Mouse (Mus musculus): ENCODE results near the gene Slc24a3. TPM values are rescaled to one million over a fixed set of nuclear protein-coding genes. Genes with fewer than 3 reads are reported as not detected.

Slc24a3 gene
- polyA plus RNA-seq, 1 experiment from 2014 or later, result 2.5 TPM

GRCm38 (mm10) chr2:145438336-145438735 is 270.8 kb downstream of the Slc24a3 start:
- Histone ChIP-seq H3K4me2 (no peak overlapping the region), H3K9ac (no peak overlapping the region), H3K27ac (no peak overlapping the region), H3K36me3 (replicated peaks) (no peaks in the 10 kb centered on the region), H3K27me3 (no peaks in the 10 kb centered on the region), H3K4me3 (replicated peaks) (no peak overlapping the region), H3K9me3 (no peaks in the 10 kb centered on the region), H3K4me1 (0 out of 2 replicates have a peak, but pooled peaks cover 6% of the 10 kb centered on the region)
- no peak for ATAC-seq (ENCODE audit: low FRiP score)
- WGBS, result 45% methylated on average over 5 of the region's 5 CpGs

GRCm38 (mm10) chr2:145439755-145440154 is 272.2 kb downstream of the Slc24a3 start:
- 97% methylated on average over 1 of the region's 1 CpGs for WGBS
- no peak for ATAC-seq (ENCODE audit: low FRiP score)
- H3K36me3 ChIP-seq (replicated peaks), result no peaks in the 10 kb centered on the region

DNA sequence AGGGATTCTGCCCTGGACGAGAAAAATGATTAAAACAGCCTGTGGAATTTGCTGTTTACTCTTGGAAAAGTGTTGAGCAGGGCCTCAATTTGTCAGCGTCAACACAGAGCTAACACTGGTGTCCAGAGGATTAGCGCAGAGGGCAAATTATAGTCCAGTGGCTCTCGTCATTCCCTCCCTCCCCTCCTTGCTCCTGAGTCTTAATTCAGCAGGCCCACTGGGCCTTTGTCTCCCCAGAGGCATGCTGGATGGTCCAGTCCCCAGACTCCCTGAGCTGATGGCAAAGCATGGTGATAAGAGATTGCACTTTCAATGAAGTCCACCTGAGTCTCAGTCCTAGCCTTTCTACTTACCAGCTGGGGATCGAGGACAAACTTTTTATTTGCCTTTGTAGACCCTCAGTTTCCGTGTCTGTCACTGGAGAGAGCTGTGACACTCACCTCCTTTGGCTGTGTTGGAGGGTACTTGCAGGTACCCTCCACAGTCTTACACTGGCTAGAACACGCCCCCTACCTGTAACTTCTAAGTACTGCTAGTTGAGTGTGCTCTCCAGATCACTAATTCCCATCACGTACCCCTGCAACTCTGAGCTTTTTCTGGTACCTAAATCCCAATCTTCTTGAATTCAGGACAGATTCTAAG is 289.7 kb downstream of the Slc24a3 start:
- H3K4me2 ChIP-seq, result no peak overlapping the region
- no peak overlapping the region for H3K27ac ChIP-seq
- WGBS, result 38% methylated on average over 8 of the region's 8 CpGs
- H3K27me3 ChIP-seq, result no peaks in the 10 kb centered on the region
- no peaks in the 10 kb centered on the region for H3K4me1 ChIP-seq
- H3K9me3 ChIP-seq, result no peaks in the 10 kb centered on the region
- H3K4me3 ChIP-seq (replicated peaks), result no peak overlapping the region
- no peak for ATAC-seq (ENCODE audit: low FRiP score)
- no peaks in the 10 kb centered on the region for H3K36me3 ChIP-seq (replicated peaks)
- no peak overlapping the region for H3K9ac ChIP-seq

More at GRCm38 (mm10) chr2:145439755-145440154, 272.2 kb downstream of the Slc24a3 start:
- Histone ChIP-seq H3K9ac (no peak overlapping the region), H3K9me3 (no peaks in the 10 kb centered on the region), H3K27ac (no peak overlapping the region), H3K4me3 (replicated peaks) (no peak overlapping the region), H3K27me3 (no peaks in the 10 kb centered on the region), H3K4me1 (0 out of 2 replicates have a peak, but pooled peaks cover 6% of the 10 kb centered on the region), H3K4me2 (no peak overlapping the region)

GRCm38 (mm10) chr2:145460854-145461423 is 293.4 kb downstream of the Slc24a3 start:
- no peak for ATAC-seq (ENCODE audit: low FRiP score)

DNA sequence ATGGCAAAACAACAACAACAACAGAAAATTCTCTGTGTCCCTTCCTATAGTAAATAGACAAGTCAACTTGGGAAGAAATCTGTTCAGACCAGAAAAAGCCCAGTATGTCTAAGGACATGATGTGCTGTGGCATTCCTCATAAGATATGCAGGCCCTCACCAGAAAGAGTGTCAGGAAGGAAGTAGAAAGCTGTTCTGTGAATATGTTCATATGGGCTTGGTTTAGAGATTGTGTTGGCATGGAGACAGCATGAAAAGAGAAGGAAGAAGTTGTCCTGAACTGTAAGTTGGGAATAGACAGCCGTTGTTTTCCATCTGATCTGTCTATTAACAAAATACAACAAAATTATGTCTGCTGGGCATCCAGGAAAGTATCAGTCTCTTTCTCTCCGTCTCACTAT is 294.7 kb downstream of the Slc24a3 start:
- no peak overlapping the region for H3K27ac ChIP-seq
- H3K9ac ChIP-seq, result no peak overlapping the region
- ATAC-seq (ENCODE audit: low FRiP score), result no peak
- WGBS, result 87% methylated on average over 2 of the region's 2 CpGs
- H3K4me2 ChIP-seq, result no peak overlapping the region
- no peak overlapping the region for H3K4me3 ChIP-seq (replicated peaks)
- no peaks in the 10 kb centered on the region for H3K4me1 ChIP-seq
- no peaks in the 10 kb centered on the region for H3K27me3 ChIP-seq
- no peaks in the 10 kb centered on the region for H3K36me3 ChIP-seq (replicated peaks)
- no peaks in the 10 kb centered on the region for H3K9me3 ChIP-seq

More at GRCm38 (mm10) chr2:145460854-145461423, 293.4 kb downstream of the Slc24a3 start:
- 59% methylated on average over 3 of the region's 3 CpGs for WGBS
- Histone ChIP-seq H3K4me1 (no peaks in the 10 kb centered on the region), H3K9ac (no peak overlapping the region), H3K27me3 (no peaks in the 10 kb centered on the region), H3K4me3 (replicated peaks) (no peak overlapping the region), H3K9me3 (no peaks in the 10 kb centered on the region), H3K4me2 (no peak overlapping the region), H3K27ac (0 out of 2 replicates have a peak overlapping the region, but pooled peaks have one; percentile 8), H3K36me3 (replicated peaks) (no peaks in the 10 kb centered on the region)

GRCm38 (mm10) chr2:145468701-145469325 is 301.3 kb downstream of the Slc24a3 start:
- H3K4me1 ChIP-seq, result no peaks in the 10 kb centered on the region
- no peak overlapping the region for H3K4me2 ChIP-seq
- no peaks in the 10 kb centered on the region for H3K36me3 ChIP-seq (replicated peaks)
- H3K9me3 ChIP-seq, result no peaks in the 10 kb centered on the region
- no peak overlapping the region for H3K27ac ChIP-seq
- WGBS, result 89% methylated on average over 5 of the region's 5 CpGs
- H3K4me3 ChIP-seq (replicated peaks), result no peak overlapping the region
- no peak overlapping the region for H3K9ac ChIP-seq
- no peak for ATAC-seq (ENCODE audit: low FRiP score)
- H3K27me3 ChIP-seq, result no peaks in the 10 kb centered on the region

GRCm38 (mm10) chr2:145477484-145477883 is 309.9 kb downstream of the Slc24a3 start:
- Histone ChIP-seq H3K4me3 (replicated peaks) (no peak overlapping the region), H3K36me3 (replicated peaks) (no peaks in the 10 kb centered on the region), H3K4me1 (no peaks in the 10 kb centered on the region), H3K9me3 (no peaks in the 10 kb centered on the region), H3K9ac (no peak overlapping the region), H3K27me3 (no peaks in the 10 kb centered on the region), H3K27ac (no peak overlapping the region), H3K4me2 (no peak overlapping the region)
- 86% methylated on average over 2 of the region's 2 CpGs for whole genome bisulfite sequencing
- no peak for ATAC-seq (ENCODE audit: low FRiP score)

DNA sequence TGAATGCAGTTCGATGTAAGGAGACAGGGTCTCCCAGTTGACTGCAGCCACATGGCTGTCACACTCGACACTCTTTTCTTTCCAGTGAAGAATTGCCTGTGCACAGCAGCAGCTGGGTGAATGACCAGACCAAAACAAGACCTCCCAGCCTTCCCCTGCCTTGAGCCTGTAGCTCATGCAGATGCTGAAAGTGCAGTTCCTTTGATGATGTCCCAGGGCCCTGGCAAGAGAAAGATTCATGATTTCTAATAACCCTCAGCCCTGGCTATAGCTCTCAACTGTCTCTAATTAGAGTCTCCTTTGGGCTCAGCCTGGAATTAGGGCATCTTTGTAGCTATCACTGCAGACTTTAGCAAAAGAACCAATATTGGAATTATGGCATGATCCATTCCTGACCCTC is 312.1 kb downstream of the Slc24a3 start:
- WGBS, result 84% methylated on average over 2 of the region's 2 CpGs
- ATAC-seq (ENCODE audit: low FRiP score), result no peak

DNA sequence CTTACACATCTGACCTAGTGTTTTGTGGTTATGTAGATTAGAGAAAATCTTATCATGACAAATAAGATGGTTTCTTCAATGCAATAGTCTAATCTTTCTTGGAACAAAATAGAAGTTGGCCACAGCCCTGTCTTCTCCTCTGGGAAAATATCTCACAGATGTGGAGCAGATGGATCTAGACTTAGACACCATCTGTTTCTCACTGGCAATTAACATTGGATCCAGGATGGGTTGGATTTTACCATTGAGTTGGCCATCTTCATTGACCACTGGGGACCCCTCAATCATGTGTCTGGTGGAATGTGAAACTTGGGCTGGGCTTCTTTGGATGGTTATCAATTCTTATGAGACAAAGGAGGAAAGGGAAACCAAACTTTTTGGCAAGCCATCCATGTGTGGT is 332.7 kb downstream of the Slc24a3 start:
- Histone ChIP-seq H3K27me3 (no peaks in the 10 kb centered on the region), H3K4me3 (replicated peaks) (no peak overlapping the region), H3K27ac (no peak overlapping the region), H3K9ac (no peak overlapping the region), H3K4me2 (no peak overlapping the region), H3K36me3 (replicated peaks) (no peaks in the 10 kb centered on the region), H3K9me3 (no peaks in the 10 kb centered on the region), H3K4me1 (no peaks in the 10 kb centered on the region)
- ATAC-seq (ENCODE audit: low FRiP score), result no peak

More for the DNA sequence above, 312.1 kb downstream of the Slc24a3 start:
- Histone ChIP-seq H3K27ac (no peak overlapping the region), H3K36me3 (replicated peaks) (no peaks in the 10 kb centered on the region), H3K27me3 (no peaks in the 10 kb centered on the region), H3K9me3 (no peaks in the 10 kb centered on the region), H3K9ac (no peak overlapping the region), H3K4me2 (no peak overlapping the region), H3K4me1 (no peaks in the 10 kb centered on the region), H3K4me3 (replicated peaks) (no peak overlapping the region)

DNA sequence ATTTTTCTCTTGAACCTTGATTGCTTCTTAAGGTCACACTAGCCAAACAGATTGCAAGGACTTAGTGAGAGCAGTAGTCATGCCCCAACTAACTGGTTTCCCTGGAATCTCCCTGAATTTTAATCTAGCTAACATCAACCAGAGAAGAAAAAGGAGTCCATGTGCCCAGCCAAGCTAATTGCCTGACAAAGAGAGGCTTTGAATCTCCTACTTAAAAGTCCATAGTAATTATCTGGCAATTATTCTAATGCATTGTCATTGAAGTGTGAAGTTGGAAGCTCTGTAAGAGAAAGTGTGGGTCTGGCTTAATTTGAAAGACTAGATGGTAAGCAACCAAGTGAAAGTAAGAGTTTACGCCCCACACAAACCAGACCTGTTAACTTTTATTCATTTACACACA is 333.9 kb downstream of the Slc24a3 start:
- no peaks in the 10 kb centered on the region for H3K36me3 ChIP-seq (replicated peaks)
- H3K27me3 ChIP-seq, result no peaks in the 10 kb centered on the region
- ATAC-seq (ENCODE audit: low FRiP score), result no peak
- no peak overlapping the region for H3K4me2 ChIP-seq
- no peaks in the 10 kb centered on the region for H3K4me1 ChIP-seq
- WGBS, result 48% methylated on average over 1 of the region's 1 CpGs
- H3K9ac ChIP-seq, result no peak overlapping the region
- H3K27ac ChIP-seq, result no peak overlapping the region
- no peaks in the 10 kb centered on the region for H3K9me3 ChIP-seq
- no peak overlapping the region for H3K4me3 ChIP-seq (replicated peaks)

GRCm38 (mm10) chr2:145507702-145508101 is 340.1 kb downstream of the Slc24a3 start:
- no peak overlapping the region for H3K27ac ChIP-seq
- no peak overlapping the region for H3K9ac ChIP-seq
- no peaks in the 10 kb centered on the region for H3K9me3 ChIP-seq
- H3K4me2 ChIP-seq, result no peak overlapping the region
- no peaks in the 10 kb centered on the region for H3K27me3 ChIP-seq
- no peaks in the 10 kb centered on the region for H3K36me3 ChIP-seq (replicated peaks)
- no peaks in the 10 kb centered on the region for H3K4me1 ChIP-seq
- WGBS, result 95% methylated on average over 2 of the region's 2 CpGs
- no peak for ATAC-seq (ENCODE audit: low FRiP score)
- no peak overlapping the region for H3K4me3 ChIP-seq (replicated peaks)

- Histone ChIP-seq H3K4me3 (replicated peaks) (no peak overlapping the region), H3K27me3 (no peaks in the 10 kb centered on the region), H3K27ac (no peak overlapping the region), H3K36me3 (replicated peaks) (no peaks in the 10 kb centered on the region), H3K9me3 (no peaks in the 10 kb centered on the region), H3K4me2 (no peak overlapping the region), H3K9ac (no peak overlapping the region), H3K4me1 (no peaks in the 10 kb centered on the region)
- no peak for ATAC-seq (ENCODE audit: low FRiP score)
- WGBS, result 87% methylated on average over 7 of the region's 7 CpGs
These were observed 343.2 kb downstream of the Slc24a3 start for GRCm38 (mm10) chr2:145510650-145511225.

Data from forebrain, embryonic 12.5 days (tissue).